Mouse (Mus musculus): ENCODE results near the gene Shank2.

- TF ChIP-seq POLR2A (IDR thresholded peaks at IDR 0.05; ENCODE audit: insufficient read depth, low read depth, low read length), result no peak
- TF ChIP-seq CTCF (IDR thresholded peaks at IDR 0.05), result no peak
Observed at GRCm38 (mm10) chr7:144381588-144381987, 379.9 kb downstream of the Shank2 start.

Measured in heart, adult 2 months (tissue).